Mouse (Mus musculus) frontal cortex, adult (tissue): Measurements from ENCODE around the gene Irgc1.

ENCODE experiments used
- ATAC-seq: cut with Nextera tagmentation; 2 replicates; pipeline ENCODE4 v1.9.2; 2017; ENCODE audit warnings: mild to moderate bottlenecking, moderate library complexity, mixed read lengths; ENCODE audit not compliant: low TSS enrichment

The Irgc1 gene

GRCm38 (mm10) chr7:24472442-24472841 lies 20.3 kb upstream of the Irgc1 start:
- no peak for ATAC-seq

- no peak for ATAC-seq
These were observed 18.3 kb upstream of the Irgc1 start for GRCm38 (mm10) chr7:24470356-24470755.

- ATAC-seq, result no peak
These were observed 17.0 kb upstream of the Irgc1 start for GRCm38 (mm10) chr7:24469126-24469525.

- ATAC-seq, result no peak
These were observed 15.8 kb upstream of the Irgc1 start for GRCm38 (mm10) chr7:24467886-24468285.

GRCm38 (mm10) chr7:24466835-24467234 lies 14.7 kb upstream of the Irgc1 start:
- ATAC-seq, result no peak

DNA sequence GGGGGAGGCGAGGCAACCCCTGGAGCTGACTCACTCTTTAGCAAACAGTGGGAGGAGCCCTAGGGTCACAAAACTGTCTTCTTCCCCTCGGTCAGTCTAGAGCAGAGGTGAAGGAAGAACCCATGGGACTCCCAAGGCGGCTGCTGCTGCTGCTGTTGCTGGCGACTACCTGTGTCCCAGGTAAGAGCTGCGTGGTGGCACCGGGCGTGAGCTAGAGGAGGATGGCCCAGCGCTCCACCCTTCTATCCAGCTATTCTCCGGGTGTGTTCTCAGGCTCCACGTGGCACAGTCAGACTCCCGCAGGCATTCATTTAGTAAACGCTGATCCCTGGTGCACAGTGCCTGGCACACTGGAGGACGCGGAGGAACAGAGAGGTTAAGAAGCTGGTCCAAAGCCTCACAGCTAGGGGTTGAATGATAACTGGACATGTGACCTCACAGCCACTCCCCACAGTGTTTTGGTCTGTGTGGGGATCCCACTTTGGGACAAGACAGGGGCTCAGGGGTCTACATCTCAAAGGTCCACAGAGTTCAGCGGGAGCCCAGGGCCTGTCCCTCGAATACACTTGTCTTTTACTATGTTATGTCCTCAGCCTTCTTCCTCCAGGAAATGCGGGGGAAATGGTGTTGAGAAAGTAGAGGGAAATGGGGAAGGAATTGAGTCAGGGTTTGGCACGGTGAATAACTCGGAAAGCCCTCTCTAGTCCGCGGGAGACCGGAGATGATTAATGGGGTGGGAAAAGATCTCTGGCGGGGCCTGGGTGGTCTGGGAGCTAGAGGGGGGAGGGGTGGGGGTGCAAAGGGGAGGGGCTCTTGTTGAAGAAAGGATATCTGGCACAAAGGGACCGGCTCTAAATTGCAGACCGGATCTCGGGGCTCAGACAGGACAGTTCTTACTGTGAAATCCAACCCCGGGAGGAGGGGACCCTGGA lies 10.6 kb upstream of the Irgc1 start, which contains the start of gene Plaur:
Plaur (plus strand) TSS at position 97 of the 932 bp plus-strand sequence.
- ATAC-seq, result no peak

DNA sequence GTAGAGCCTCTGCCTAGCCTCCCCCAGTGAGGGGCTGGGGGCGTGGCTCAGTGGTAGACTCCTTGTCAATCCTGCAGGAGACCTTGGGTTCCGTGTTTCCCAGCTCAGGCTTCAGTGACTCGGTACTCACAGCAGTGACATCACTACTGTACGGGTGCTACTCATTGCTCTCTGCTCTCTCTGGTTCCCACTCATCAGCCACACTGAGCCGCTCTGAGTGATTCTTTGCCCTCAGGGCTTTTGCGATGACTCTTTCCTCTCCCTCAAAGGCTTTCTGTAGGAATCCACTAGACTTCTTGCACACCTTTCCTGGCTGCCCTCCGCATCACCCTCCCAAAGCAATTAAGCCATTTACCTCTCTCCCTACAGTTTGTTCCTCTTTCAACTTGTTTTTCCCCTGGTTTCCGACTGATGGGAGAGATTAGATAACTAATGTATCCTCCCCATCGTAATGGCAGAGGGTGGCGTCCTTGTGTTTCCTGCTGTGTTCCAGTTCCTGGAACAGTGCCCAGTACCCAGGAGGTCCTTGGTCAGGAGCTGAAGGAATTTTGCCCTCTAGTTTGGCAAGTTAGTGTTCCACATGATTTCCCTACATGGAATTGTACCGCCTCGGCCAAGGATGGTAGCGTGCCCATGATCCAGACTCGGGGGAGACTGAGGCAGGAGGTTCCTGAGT lies 9.4 kb upstream of the Irgc1 start:
- no peak for ATAC-seq

GRCm38 (mm10) chr7:24459843-24460242 lies 7.7 kb upstream of the Irgc1 start:
- ATAC-seq, result no peak

- ATAC-seq, result no peak
These were observed 7.3 kb upstream of the Irgc1 start for GRCm38 (mm10) chr7:24459440-24459839.

DNA sequence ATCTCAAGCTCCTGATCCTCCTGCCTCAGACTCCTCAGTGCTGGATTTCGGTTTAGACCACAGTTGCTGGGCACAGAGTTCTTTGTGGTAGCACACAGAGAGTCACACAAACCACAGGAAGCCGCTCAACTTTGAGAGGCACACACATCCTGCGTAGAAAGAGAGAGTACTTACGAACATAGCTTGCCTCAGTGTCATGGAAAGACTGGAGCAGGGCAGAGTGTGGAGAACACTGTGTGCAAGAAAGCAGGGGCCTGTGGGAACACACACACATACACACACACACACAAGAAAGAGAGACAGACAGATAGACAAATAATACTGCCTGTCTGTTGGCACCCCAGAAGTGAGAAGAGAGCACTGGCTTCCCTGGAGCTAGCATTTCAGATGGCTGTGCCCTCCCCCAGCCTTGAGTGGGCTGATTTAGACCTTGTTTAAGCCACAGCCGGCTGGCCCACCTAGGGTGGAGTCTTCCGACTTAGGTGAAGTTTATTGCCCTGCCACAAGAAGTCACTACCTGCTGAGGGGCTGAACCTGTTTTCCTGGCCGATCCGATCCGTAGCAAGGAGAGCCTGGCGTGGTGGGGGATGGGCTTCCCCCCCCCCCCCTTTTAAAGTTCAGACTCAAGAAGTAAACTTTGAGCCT lies 5.8 kb upstream of the Irgc1 start:
- ATAC-seq, result no peak

DNA sequence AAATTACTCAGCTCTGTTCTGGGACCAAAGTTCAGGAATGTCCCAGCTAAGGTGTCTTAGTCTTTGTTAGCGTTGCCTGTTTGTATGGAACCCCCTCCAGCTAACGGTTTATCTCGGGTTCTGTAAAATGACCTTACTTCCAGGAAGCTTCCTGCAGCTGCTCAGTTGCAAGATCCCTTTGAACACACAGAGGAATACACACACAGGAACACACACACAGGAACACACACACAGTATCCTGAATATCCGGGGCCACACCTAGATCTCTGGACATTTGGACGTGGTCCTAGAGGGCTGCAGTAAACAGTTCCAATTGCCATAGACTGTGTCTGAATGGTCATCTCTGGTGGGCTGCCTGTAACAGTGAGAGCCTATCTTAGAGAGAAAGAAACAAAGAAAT lies 3.6 kb upstream of the Irgc1 start:
- no peak for ATAC-seq

- no peak for ATAC-seq
These were observed 2.1 kb upstream of the Irgc1 start for GRCm38 (mm10) chr7:24454199-24454598.

DNA sequence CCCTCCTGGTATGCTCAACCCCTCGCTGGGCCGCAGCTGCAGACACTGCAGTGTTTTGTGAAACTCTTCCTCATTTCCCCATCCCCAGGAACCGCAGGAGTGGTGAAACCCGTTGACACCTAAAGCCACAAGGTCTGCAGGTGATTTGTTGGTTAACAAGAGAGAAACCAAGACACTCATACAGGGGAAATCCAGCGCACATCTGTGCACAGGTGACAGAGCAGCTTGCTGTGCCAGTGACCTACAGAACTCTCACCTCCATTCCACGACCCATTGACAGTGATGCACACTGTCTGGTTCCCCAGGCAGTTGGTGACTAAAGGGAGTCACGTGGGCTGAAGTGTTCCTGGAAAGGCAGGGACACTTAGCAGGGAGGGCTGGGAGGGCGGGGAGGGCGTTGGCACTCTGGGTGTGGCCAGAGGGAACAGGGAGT lies 1.5 kb downstream of the Irgc1 start:
- ATAC-seq, result no peak

GRCm38 (mm10) chr7:24448782-24449517 lies 3.1 kb downstream of the Irgc1 start:
- peak; percentile 48; the same call in 1 of the 2 replicates for ATAC-seq

DNA sequence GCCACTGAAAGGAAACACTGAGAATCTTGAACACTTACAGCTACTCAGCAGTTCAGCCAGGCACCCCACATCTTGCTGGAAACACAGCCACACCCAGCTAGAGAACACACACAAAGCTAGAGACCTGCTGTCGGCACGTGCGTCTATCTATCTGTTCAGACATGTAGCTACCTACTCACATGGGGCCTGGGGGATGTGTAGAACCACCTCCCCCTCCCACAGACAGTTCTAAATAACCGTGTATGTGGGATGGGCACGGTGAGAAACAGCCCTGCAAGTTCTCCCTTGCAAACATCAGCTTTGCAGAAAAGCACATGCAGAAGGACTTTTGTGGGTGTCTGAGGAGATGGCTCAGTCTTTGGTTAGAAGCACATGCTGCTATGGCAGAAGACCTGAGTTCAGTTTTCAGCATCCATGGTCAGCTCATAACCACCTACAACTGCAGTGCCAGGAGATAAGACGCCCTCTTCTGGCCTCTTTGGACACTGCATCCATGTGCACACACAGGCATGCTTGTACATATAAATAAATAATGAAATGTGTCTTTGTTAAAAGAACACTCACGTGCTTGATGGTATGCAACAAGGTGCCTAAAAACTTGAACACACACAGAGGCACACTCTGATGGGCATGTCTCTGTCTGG lies 5.3 kb downstream of the Irgc1 start:
- peak; percentile 51 for ATAC-seq

- ATAC-seq, result no peak
These were observed 6.7 kb downstream of the Irgc1 start for GRCm38 (mm10) chr7:24445266-24445926.

GRCm38 (mm10) chr7:24442313-24442712 lies 9.8 kb downstream of the Irgc1 start:
- ATAC-seq, result no peak

DNA sequence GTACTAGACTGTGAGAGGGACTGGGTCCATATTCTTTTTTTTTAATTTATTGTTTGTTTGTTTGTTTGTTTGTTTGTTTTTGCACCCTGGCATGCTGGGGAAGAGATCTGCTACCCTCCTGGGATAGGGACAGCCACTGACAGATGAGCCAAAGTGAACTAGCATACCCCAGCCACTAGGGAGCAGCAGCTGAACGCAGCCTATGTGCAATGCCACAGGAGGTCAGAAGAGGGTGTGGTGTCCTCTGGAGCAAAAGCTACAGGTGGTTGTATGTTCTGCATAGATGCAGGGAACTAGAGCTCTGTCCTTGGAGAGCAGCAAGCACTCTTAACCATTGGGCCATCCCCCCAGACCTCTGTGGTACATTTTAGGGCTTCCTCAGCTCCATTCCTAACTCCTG lies 10.3 kb downstream of the Irgc1 start:
- ATAC-seq, result no peak

- ATAC-seq, result no peak
These were observed 12.2 kb downstream of the Irgc1 start for GRCm38 (mm10) chr7:24439891-24440290.

- no peak for ATAC-seq
These were observed 12.9 kb downstream of the Irgc1 start for GRCm38 (mm10) chr7:24439191-24439590.

DNA sequence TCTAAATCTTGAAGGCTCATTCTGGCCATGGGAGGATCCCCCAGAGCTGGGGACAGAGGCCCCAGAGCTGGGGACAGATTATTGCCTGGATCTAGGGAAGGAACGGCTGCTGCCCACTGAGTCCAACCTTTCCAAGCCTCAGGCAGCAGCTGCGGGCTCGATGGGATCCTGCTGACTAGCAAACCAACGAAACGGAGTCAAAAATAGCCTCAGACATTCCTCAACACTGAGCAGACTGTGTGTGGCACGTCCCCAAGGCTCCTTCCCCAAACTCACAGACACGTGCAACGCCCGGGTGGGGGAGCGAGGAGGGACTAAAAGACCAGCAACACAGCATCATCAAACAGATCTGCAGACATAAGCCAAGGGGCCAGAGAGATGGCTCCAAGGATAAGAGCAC lies 14.1 kb downstream of the Irgc1 start:
- ATAC-seq, result peak; percentile 68
